Mouse (Mus musculus): ENCODE data around the gene Atoh8.

Atoh8 gene

GRCm38 (mm10) chr6:72190577-72190976 is 44.8 kb downstream of the Atoh8 start:
- in situ Hi-C loops (cut with MboI, MseI), result no loop called here

- in situ Hi-C loops (cut with MboI, MseI), result no loop called here
Observed at GRCm38 (mm10) chr6:72190120-72190519, 45.3 kb downstream of the Atoh8 start.

- in situ Hi-C loops (cut with MboI, MseI), result no loop called here
Observed at GRCm38 (mm10) chr6:72189061-72189863, 46.1 kb downstream of the Atoh8 start.

- in situ Hi-C loops (cut with MboI, MseI), result no loop called here
Observed at GRCm38 (mm10) chr6:72186809-72187208, 48.6 kb downstream of the Atoh8 start.

- in situ Hi-C loops (cut with MboI, MseI), result no loop called here
Observed at GRCm38 (mm10) chr6:72185893-72186490, 49.4 kb downstream of the Atoh8 start.

- in situ Hi-C loops (cut with MboI, MseI), result loop anchor here (5.0 kb wide), 1 partner anchor 58 kb away; no protein-coding TSS in a partner anchor
Observed at GRCm38 (mm10) chr6:72184576-72184975, 50.8 kb downstream of the Atoh8 start.

GRCm38 (mm10) chr6:72179562-72180502 is 55.5 kb downstream of the Atoh8 start:
- in situ Hi-C loops (cut with MboI, MseI), result loop anchor here (5.0 kb wide), 1 partner anchor 62 kb away; no protein-coding TSS in a partner anchor

GRCm38 (mm10) chr6:72179006-72179405 is 56.4 kb downstream of the Atoh8 start:
- in situ Hi-C loops (cut with MboI, MseI), result no loop called here

- in situ Hi-C loops (cut with MboI, MseI), result no loop called here
Observed at GRCm38 (mm10) chr6:72177417-72177816, 58.0 kb downstream of the Atoh8 start.

- in situ Hi-C loops (cut with MboI, MseI), result no loop called here
Observed at GRCm38 (mm10) chr6:72176004-72176403, 59.4 kb downstream of the Atoh8 start.

- in situ Hi-C loops (cut with MboI, MseI), result no loop called here
Observed at GRCm38 (mm10) chr6:72175419-72175818, 60.0 kb downstream of the Atoh8 start.

- in situ Hi-C loops (cut with MboI, MseI), result loop anchor here (25.0 kb wide), 1 partner anchor 186 kb away; no protein-coding TSS in a partner anchor
Observed at GRCm38 (mm10) chr6:72173350-72173749, 62.0 kb downstream of the Atoh8 start.

- in situ Hi-C loops (cut with MboI, MseI), result loop anchor here (25.0 kb wide), 1 partner anchor 184 kb away; no protein-coding TSS in a partner anchor
Observed at GRCm38 (mm10) chr6:72171391-72171790, 64.0 kb downstream of the Atoh8 start.

GRCm38 (mm10) chr6:72165907-72166306 is 69.5 kb downstream of the Atoh8 start:
- in situ Hi-C loops (cut with MboI, MseI), result loop anchor here (5.0 to 25.0 kb wide), 3 partner anchors 179 to 301 kb away; no protein-coding TSS in a partner anchor

GRCm38 (mm10) chr6:72164321-72165275 is 70.8 kb downstream of the Atoh8 start:
- in situ Hi-C loops (cut with MboI, MseI), result loop anchor here (5.0 to 25.0 kb wide), 3 partner anchors 177 to 300 kb away; no protein-coding TSS in a partner anchor

- in situ Hi-C loops (cut with MboI, MseI), result loop anchor here (10.0 to 25.0 kb wide), 2 partner anchors 175 to 298 kb away; no protein-coding TSS in a partner anchor
Observed at GRCm38 (mm10) chr6:72162155-72162890, 73.1 kb downstream of the Atoh8 start.

GRCm38 (mm10) chr6:72161751-72162150 is 73.6 kb downstream of the Atoh8 start:
- in situ Hi-C loops (cut with MboI, MseI), result loop anchor here (10.0 to 25.0 kb wide), 2 partner anchors 174 to 297 kb away; no protein-coding TSS in a partner anchor

GRCm38 (mm10) chr6:72160991-72161390 is 74.4 kb downstream of the Atoh8 start:
- in situ Hi-C loops (cut with MboI, MseI), result loop anchor here (10.0 to 25.0 kb wide), 2 partner anchors 174 to 296 kb away; no protein-coding TSS in a partner anchor

- in situ Hi-C loops (cut with MboI, MseI), result loop anchor here (10.0 to 25.0 kb wide), 2 partner anchors 173 to 295 kb away; no protein-coding TSS in a partner anchor
Observed at GRCm38 (mm10) chr6:72159861-72160395, 75.4 kb downstream of the Atoh8 start.
